Mouse (Mus musculus) limb, embryonic 13.5 days (tissue): ENCODE measurements around the gene Elk3. TPM values are rescaled to one million over a fixed set of nuclear protein-coding genes. Genes with fewer than 3 reads are reported as not detected.
A peak's percentile ranks its signal among the peaks of the same experiment; 100 is the strongest.

Experiments
- ATAC-seq: fragments of 200-750 bp; cut with Nextera tagmentation; 2 replicates; pipeline ENCODE4 v1.8.0; 2017; ENCODE audit warnings: low read depth, moderate number of reproducible peaks, moderate TSS enrichment; ENCODE audit not compliant: low FRiP score
- H3K27ac ChIP-seq: fragments of 300-500 bp; sonication (generic); 2 replicates; pipeline ENCODE4 v1.5.1; 2015; ENCODE audit warnings: inconsistent platforms, mild to moderate bottlenecking, moderate library complexity
- H3K27me3 ChIP-seq: fragments of 300-500 bp; sonication (generic); 2 replicates; pipeline ENCODE4 v1.6.1; 2015; ENCODE audit warnings: mild to moderate bottlenecking, inconsistent platforms
- H3K36me3 ChIP-seq: fragments of 300-500 bp; sonication (generic); 2 replicates; pipeline ENCODE4 v1.6.1; 2015; ENCODE audit warnings: inconsistent platforms, mild to moderate bottlenecking, moderate library complexity
- H3K4me1 ChIP-seq: fragments of 300-500 bp; sonication (generic); 2 replicates; pipeline ENCODE4 v1.6.1; 2015; ENCODE audit warnings: inconsistent platforms
- H3K4me2 ChIP-seq: fragments of 300-500 bp; sonication (generic); replicated peaks from 2 replicates; pipeline ENCODE4 v1.6.1; 2015; ENCODE audit warnings: inconsistent platforms, mild to moderate bottlenecking, moderate library complexity
- H3K4me3 ChIP-seq: fragments of 300-500 bp; sonication (generic); 2 replicates; pipeline ENCODE4 v1.5.1; 2015; ENCODE audit warnings: moderate library complexity, mild to moderate bottlenecking, inconsistent platforms
- H3K9ac ChIP-seq: fragments of 300-500 bp; sonication (generic); 2 replicates; pipeline ENCODE4 v1.6.1; 2015; ENCODE audit warnings: mild to moderate bottlenecking, inconsistent platforms
- H3K9me3 ChIP-seq: fragments of 300-500 bp; sonication (generic); 2 replicates; pipeline ENCODE4 v1.6.1; 2016; ENCODE audit warnings: inconsistent platforms
- WGBS: fragments of 180-500 bp; shearing (Covaris S2); methylation state at CpG from one replicate; pipeline ENCODE4 v1.1.7; 2015; 5-methylcytosine and 5-hydroxymethylcytosine counted together
- polyA plus RNA-seq: library from polyadenylated mRNA; unstranded; fragments of >200 nt; fragmentation: Nextera tagmentation; extraction: Ambion mirVana; gene quantifications from 2 replicates; pipeline ENCODE4 v1.2.1, GENCODE M21; 2015

Gene Elk3
- polyA plus RNA-seq, 1 experiment from 2014 or later, result 48.6 TPM

DNA sequence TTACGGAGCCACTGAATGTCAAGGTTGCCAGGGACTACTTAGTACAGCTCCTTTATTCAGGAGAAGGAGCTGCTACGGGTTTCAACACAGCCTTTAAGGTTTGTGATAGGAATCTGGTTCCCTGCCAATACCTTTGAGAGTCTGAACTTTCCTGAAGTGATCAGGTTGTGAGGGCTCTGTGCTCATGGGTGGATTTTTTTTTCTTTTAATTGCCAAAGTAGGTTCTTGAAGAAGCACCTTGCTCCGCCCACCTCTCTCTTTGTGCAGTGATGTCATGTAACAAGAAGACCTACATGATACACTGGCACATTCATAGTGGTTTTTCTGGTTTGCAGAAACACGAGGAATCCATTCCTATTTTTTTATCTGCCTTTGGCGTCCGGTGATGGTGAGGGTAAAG is 16.3 kb upstream of the Elk3 start:
- H3K4me1 ChIP-seq, result peaks cover 23% of the 10 kb centered on the region
- H3K27me3 ChIP-seq, result no peaks in the 10 kb centered on the region
- H3K36me3 ChIP-seq, result no peaks in the 10 kb centered on the region
- H3K27ac ChIP-seq, result no peak overlapping the region
- WGBS, result 86% methylated on average over 6 of the region's 6 CpGs
- H3K9me3 ChIP-seq, result no peaks in the 10 kb centered on the region
- no peak for ATAC-seq
- H3K4me2 ChIP-seq, result no peak overlapping the region
- no peak overlapping the region for H3K4me3 ChIP-seq
- H3K9ac ChIP-seq, result no peak overlapping the region

DNA sequence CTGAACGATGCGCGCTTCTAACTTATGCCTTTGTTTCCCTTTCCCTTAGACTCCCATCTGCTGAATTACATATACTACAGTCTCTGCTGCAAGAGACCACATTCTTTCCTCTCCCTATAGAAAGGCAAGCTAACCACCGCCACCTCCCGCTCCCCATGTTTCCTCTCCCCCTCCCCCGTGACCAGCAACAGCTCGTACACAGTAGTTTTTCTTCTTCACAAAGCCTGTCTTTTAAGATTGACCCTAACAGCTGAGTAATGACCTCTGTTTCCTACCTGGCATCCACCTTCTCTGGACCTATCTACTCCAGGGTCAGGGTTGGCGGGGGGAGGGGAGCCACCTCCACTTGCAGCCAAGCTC is 15.8 kb upstream of the Elk3 start:
- 82% methylated on average over 8 of the region's 8 CpGs for WGBS
- no peak overlapping the region for H3K4me3 ChIP-seq
- ATAC-seq, result no peak
- H3K9ac ChIP-seq, result no peak overlapping the region
- no peak overlapping the region for H3K27ac ChIP-seq
- H3K4me2 ChIP-seq, result no peak overlapping the region
- H3K4me1 ChIP-seq, result peaks cover 23% of the 10 kb centered on the region
- H3K27me3 ChIP-seq, result no peaks in the 10 kb centered on the region
- H3K36me3 ChIP-seq, result no peaks in the 10 kb centered on the region
- no peaks in the 10 kb centered on the region for H3K9me3 ChIP-seq

DNA sequence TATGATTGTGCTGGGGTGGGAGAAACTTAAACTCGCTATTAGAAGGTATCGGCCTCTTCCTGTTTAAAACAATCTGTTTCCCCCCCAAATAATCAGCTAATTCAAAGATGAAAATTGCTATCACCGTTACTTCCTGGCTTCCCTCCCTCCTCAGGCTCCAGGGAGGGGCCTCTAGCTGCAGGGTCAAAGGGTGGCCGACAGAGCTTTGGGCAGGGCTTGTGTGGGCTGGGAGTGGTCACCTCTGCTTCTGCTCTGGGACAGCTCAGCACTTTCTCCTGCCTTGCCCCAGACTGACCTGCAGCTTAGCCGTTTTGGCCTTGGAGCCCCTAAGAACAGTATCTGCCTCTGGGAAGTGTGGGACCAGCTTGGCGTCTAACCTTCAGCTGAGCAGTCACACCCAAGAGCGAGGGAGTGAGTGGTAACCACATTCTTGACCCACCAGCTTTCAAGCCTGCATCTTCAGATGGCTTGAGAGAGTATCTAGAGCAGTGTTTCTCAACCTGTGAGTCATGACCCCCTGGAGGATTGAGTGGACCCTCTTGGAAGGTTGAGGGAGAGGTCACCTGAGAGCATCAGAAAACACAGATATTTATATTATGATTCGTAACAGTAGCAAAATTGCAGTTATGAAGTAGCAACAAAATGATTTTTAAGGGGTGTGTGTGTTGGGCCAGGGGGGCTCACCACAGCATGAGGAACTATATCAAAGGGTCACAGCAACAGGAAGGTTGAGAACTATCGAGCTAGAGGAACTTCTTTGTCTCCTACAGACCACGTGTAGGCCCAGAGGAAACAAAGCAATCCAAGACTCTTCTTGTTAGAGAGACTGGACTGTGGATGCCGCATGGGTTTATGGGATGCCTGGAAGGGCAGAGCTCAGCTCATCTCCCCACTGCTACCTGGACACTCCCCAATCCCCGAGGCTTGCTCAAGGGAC is 15.1 kb upstream of the Elk3 start:
- Histone ChIP-seq H3K36me3 (no peaks in the 10 kb centered on the region), H3K4me2 (no peak overlapping the region), H3K4me1 (peaks cover 23% of the 10 kb centered on the region), H3K9me3 (no peaks in the 10 kb centered on the region), H3K4me3 (no peak overlapping the region), H3K27me3 (no peaks in the 10 kb centered on the region), H3K27ac (peak overlapping the region; percentile 12; the same call in 1 of the 2 replicates), H3K9ac (0 out of 2 replicates have a peak overlapping the region, but pooled peaks have one; percentile 25)
- ATAC-seq, result no peak
- WGBS, result 61% methylated on average over 12 of the region's 12 CpGs

DNA sequence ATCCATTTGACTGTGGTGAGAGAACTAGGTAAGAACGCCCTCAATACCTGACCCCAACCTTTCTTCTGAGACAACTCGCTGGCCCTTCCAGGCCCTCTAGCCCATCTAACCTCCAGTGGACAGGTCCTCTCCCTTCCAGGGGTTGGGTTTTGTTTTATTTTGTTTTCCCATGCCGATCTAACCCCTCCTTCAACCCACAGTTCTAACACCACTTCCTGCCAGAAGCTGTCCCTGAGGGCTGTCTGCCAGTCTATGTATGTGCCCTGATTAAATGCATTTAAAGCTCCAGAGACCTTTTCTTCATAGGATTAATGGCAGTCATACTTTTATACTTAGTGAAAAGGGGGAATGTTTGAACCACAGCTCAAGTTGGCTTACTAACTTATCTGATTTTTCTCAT is 14.4 kb upstream of the Elk3 start:
- Histone ChIP-seq H3K27me3 (no peaks in the 10 kb centered on the region), H3K27ac (no peak overlapping the region), H3K9me3 (no peaks in the 10 kb centered on the region), H3K4me2 (no peak overlapping the region), H3K36me3 (no peaks in the 10 kb centered on the region), H3K9ac (no peak overlapping the region), H3K4me3 (no peak overlapping the region), H3K4me1 (peaks cover 23% of the 10 kb centered on the region)
- WGBS, result 51% methylated on average over 3 of the region's 3 CpGs
- ATAC-seq, result no peak

DNA sequence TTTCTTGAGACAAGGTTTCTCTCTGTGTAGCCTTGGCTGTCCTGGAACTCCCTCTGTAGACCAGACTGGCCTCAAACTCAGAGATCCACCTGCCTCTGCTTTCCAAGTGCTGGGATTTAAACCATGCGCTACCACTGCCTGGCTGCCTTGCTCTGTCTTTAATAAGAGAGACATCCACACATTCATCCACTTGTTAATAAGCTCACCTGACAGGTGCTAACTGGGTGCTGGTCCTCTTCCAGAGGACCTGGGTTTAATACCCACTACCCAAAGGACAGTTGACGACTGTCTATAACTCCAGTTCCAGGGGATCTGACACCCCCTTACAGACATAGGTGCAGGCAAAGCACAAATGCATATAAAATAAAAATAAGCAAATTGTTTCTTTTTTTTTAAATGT is 13.5 kb upstream of the Elk3 start:
- H3K27me3 ChIP-seq, result no peaks in the 10 kb centered on the region
- ATAC-seq, result no peak
- 94% methylated on average over 2 of the region's 2 CpGs for WGBS

DNA sequence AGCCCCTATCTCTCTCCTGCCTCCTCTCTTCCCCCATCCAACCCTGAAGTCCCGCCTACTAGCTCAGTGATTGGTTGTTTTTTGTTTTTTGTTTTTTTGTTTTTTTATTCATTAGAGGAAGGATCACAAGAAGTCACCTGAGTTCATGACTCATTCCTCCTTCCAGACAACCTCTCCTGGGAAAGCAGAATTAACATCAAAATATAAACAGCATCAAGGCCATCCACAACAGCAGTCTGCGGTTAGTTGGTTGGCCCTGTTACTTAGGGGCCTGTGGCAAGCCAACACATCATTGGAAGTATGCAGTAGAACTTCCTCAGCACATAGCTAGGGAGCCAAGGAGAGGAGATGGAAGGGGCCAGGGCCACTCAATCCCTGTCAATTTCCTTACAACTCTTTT is 12.7 kb upstream of the Elk3 start:
- no peaks in the 10 kb centered on the region for H3K27me3 ChIP-seq
- H3K4me2 ChIP-seq, result no peak overlapping the region
- no peak overlapping the region for H3K4me3 ChIP-seq
- ATAC-seq, result no peak
- WGBS, result 89% methylated on average over 2 of the region's 2 CpGs
- no peak overlapping the region for H3K27ac ChIP-seq
- no peak overlapping the region for H3K9ac ChIP-seq
- H3K4me1 ChIP-seq, result peaks cover 23% of the 10 kb centered on the region
- no peaks in the 10 kb centered on the region for H3K9me3 ChIP-seq
- H3K36me3 ChIP-seq, result no peaks in the 10 kb centered on the region

More for the DNA sequence above, 13.5 kb upstream of the Elk3 start:
- H3K4me1 ChIP-seq, result peaks cover 23% of the 10 kb centered on the region
- no peak overlapping the region for H3K4me2 ChIP-seq
- H3K36me3 ChIP-seq, result no peaks in the 10 kb centered on the region
- H3K27ac ChIP-seq, result no peak overlapping the region
- H3K4me3 ChIP-seq, result no peak overlapping the region
- no peaks in the 10 kb centered on the region for H3K9me3 ChIP-seq
- H3K9ac ChIP-seq, result no peak overlapping the region

DNA sequence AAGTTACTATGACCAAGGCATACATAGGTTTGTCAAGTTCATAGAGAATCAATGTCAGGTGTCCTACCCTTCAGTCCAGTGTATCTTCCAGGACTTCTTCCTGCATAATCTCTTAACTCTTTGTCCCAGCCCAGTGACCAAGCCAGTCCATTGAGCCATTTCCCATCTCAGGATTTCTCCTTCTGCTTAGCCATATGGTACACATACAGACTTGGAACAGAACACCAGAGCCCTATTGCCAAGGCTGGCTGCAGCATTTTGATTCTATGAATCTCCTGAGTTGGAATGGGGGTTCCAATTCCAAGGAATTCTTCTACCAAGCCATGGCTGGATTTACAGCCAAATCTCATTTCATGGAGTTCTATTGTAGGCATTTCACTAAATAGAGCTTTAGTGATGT is 10.8 kb upstream of the Elk3 start:
- Histone ChIP-seq H3K4me3 (no peak overlapping the region), H3K27me3 (no peaks in the 10 kb centered on the region), H3K36me3 (no peaks in the 10 kb centered on the region), H3K9me3 (no peaks in the 10 kb centered on the region), H3K4me2 (no peak overlapping the region), H3K27ac (no peak overlapping the region), H3K9ac (no peak overlapping the region), H3K4me1 (peaks cover 24% of the 10 kb centered on the region)
- no peak for ATAC-seq

DNA sequence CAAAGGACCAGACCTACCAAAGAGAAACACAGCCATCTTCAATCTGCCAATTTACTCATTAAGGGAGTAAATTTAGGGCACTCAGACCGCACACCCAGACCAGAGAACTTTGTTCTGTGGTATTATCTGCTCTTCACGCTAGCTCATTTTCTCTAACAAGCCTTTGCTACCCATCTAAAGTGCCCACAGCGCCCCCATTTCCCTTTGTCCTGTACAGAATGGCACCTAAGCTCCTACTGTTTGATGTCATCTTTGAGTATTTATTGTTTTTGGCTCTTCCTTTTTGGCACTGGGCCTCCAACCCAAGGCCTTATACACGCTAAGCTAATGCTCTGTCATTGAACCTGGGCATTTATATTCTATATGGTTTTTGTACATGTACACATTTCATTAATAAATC is 9.2 kb upstream of the Elk3 start:
- no peak overlapping the region for H3K9ac ChIP-seq
- WGBS, result 80% methylated on average over 4 of the region's 4 CpGs

DNA sequence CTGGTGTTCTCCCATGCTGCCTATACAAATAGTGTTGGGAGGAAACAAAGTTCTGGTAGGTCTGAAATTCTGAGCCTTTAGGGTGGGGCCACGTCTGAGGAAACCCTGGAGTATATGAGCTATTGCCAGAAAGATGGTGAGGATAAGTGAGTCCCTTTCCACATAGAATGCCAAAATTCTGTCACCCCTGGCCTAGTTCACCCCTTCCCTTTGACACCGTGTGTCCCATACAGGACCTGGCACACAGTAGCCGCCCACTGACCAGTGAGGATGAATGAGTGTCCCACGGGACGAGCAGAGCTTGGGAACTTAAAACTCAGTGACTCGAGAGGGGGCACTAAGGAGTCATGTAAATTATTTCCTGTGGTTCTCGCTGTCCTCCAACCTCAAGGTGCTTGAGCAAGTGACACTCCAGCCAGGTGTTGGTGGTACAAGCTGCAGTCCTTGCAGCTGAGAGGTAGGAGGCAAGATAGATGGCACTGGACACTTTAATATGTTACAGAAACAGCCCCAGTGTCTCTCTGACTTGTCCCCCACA is 8.7 kb upstream of the Elk3 start:
- H3K36me3 ChIP-seq, result no peaks in the 10 kb centered on the region
- H3K4me2 ChIP-seq, result no peak overlapping the region
- H3K9me3 ChIP-seq, result 0 out of 2 replicates have a peak, but pooled peaks cover 4% of the 10 kb centered on the region
- no peak for ATAC-seq
- no peak overlapping the region for H3K4me3 ChIP-seq
- WGBS, result 85% methylated on average over 7 of the region's 7 CpGs
- H3K27me3 ChIP-seq, result no peaks in the 10 kb centered on the region
- H3K27ac ChIP-seq, result no peak overlapping the region
- no peak overlapping the region for H3K9ac ChIP-seq
- peaks cover 7% of the 10 kb centered on the region; the same call in 1 of the 2 replicates for H3K4me1 ChIP-seq

More for the DNA sequence above, 9.2 kb upstream of the Elk3 start:
- Histone ChIP-seq H3K27ac (no peak overlapping the region), H3K36me3 (no peaks in the 10 kb centered on the region), H3K4me3 (no peak overlapping the region), H3K4me1 (peaks cover 8% of the 10 kb centered on the region; the same call in 1 of the 2 replicates), H3K4me2 (no peak overlapping the region), H3K9me3 (0 out of 2 replicates have a peak, but pooled peaks cover 4% of the 10 kb centered on the region), H3K27me3 (no peaks in the 10 kb centered on the region)
- no peak for ATAC-seq

DNA sequence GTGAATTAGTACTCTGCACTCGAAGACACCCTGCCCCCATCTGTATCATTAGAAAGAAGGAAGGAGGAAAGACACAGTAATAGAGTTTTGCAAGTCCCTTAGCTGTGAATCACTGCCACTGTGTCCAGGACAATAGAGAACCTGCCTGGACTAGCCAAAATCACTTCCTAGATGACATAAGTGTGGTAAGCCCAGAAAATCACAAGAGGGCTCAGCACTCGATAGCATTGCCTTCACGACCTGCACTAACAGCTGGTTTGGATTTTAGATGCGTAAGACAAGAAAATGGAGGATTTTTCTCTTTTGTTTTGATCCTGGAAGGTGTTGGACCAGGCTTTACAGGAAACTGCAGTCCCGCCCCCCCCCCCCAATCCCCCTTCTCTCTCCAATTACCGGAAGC is 6.0 kb upstream of the Elk3 start:
- Histone ChIP-seq H3K27me3 (no peaks in the 10 kb centered on the region), H3K4me2 (peak overlapping the region; percentile 19; the same call in 1 of the 2 replicates), H3K36me3 (no peaks in the 10 kb centered on the region), H3K27ac (no peak overlapping the region; the same call in 1 of the 2 replicates), H3K4me3 (no peak overlapping the region), H3K4me1 (peaks cover 9% of the 10 kb centered on the region), H3K9ac (no peak overlapping the region), H3K9me3 (0 out of 2 replicates have a peak, but pooled peaks cover 4% of the 10 kb centered on the region)
- WGBS, result 21% methylated on average over 6 of the region's 6 CpGs
- ATAC-seq, result no peak

DNA sequence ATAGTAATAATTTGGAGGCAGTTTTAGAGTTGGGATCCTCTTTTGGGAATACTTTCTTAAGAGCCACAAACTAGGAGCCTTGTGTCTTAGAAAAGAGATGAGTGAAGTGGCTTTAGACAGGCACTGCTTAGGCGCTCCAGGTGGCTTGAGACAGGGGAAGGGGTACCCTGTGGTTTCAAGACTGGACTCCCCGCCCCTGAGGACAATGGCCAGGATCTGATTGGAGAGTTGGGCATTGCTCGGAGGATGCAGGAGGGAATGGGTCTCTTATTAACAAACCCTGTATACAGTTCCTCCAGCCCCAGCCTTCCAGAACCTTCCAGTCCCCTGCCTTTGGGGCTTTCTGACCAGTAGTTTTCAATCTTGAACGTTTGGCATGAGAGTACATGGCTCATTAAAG is 641 bp upstream of the Elk3 start:
- peak overlapping the region; percentile 99 for H3K27ac ChIP-seq
- 7% methylated on average over 4 of the region's 4 CpGs for WGBS
- no peak for ATAC-seq
- peak overlapping the region; percentile 77 for H3K4me2 ChIP-seq
- H3K4me1 ChIP-seq, result peaks cover 33% of the 10 kb centered on the region
- H3K27me3 ChIP-seq, result no peaks in the 10 kb centered on the region
- H3K9me3 ChIP-seq, result 0 out of 2 replicates have a peak, but pooled peaks cover 4% of the 10 kb centered on the region
- H3K36me3 ChIP-seq, result no peaks in the 10 kb centered on the region
- H3K9ac ChIP-seq, result peak overlapping the region; percentile 98; the same call in 1 of the 2 replicates
- H3K4me3 ChIP-seq, result peak overlapping the region; percentile 90

DNA sequence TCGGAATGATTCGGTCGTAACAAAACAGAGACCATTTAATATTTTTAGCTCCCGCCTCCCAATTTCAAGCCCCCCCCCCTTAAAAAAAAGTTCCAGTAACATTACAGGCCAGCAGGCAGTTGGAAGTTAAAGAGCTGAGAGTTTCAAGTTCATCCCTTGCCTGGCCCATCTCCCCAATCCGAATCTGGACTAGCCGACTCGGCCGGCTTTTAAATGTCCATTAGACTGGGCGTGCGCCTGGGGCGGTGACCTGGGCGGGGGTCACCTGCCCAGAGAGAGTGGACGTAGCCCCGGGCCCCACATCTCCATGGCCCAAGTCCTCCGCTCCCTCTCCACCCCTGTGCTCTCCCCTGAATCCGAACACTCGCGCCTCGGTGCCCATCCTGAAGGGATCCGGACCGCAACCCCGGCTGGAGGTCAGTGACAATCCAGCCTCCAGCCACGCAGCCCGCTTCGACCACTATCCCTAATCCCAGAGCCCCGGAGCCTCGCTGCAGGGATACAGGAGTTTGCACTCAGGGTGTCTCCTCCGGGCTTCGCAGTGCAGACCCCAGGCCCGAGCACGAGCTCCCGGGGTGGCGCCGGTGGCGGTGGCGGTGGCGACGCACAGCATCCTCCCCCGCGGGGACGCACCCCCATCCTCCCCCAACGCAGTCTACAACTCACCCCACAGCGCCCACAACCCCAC is 857 bp downstream of the Elk3 start:
- Histone ChIP-seq H3K4me2 (peak overlapping the region; percentile 77), H3K27ac (peak overlapping the region; percentile 99), H3K36me3 (no peaks in the 10 kb centered on the region), H3K4me3 (peak overlapping the region; percentile 90), H3K4me1 (peaks cover 47% of the 10 kb centered on the region), H3K9ac (peak overlapping the region; percentile 98), H3K27me3 (no peaks in the 10 kb centered on the region), H3K9me3 (no peaks in the 10 kb centered on the region)
- peak; percentile 43; the same call in 1 of the 2 replicates for ATAC-seq
- WGBS, result under 1% methylated on average over 43 of the region's 43 CpGs
